Mouse (Mus musculus): ENCODE data around the gene Zfp341. TPM values are rescaled to one million over a fixed set of nuclear protein-coding genes. Genes with fewer than 3 reads are reported as not detected.

Gene Zfp341
- total and polyA plus RNA-seq, 3 experiments, result 2.0 to 6.3 TPM; not detected in 1

DNA sequence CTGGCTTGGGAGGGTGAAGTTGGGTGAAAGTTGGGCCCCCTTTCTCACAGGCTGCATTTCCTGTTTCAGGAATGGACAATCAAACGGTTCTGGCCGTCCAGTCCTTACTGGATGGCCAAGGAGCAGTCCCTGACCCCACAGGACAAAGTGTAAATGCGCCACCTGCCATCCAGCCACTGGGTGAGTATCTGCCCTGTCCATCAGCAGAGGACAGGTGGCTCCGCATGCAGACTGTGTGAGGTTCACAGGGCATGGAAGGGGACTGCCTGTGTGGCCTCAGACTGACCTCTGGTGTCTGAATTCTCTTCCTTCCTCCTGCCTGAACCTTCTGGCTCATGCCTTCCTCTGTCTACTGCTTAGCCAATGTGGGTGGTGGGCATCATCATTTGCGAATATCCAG, 8.6 kb downstream of the Zfp341 start:
- no peak overlapping the region for H3K4me3 ChIP-seq (ENCODE audit: control insufficient read depth in 1 of 2, insufficient read depth in 1 of 2, low read depth in 2 of 2, low read length in 2 of 2)

DNA sequence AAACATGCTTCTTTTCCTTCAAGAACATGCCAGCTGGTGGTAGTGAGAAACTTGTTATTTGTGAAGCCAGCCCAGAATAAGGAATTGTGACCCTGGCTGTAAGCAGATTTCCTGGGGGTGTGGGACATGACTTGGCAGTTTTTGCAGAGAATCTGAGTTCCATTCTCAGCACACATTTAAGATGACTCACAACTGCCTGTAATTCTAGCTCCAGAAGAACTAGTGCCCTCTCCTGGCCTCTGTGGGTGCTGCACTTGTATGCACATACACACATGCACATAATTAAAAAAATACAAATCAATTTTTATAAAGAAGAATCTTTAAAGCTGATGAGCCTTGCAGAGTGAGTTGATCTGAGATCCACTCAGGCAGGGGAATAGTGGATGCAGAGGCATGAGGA, 11.0 kb downstream of the Zfp341 start:
- Histone ChIP-seq H3K79me2 (ENCODE audit: control insufficient read depth, insufficient read depth, low read length, poor library complexity) (no peaks in the 10 kb centered on the region), H3K9me3 (replicated peaks; ENCODE audit: insufficient read depth, low read length) (no peaks in the 10 kb centered on the region), H3K36me3 (ENCODE audit: control insufficient read depth in 1 of 2, insufficient read depth in 2 of 2, low read length in 2 of 2) (no peaks in the 10 kb centered on the region), H3K4me3 (ENCODE audit: control insufficient read depth in 1 of 2, insufficient read depth in 1 of 2, low read depth in 2 of 2, low read length in 2 of 2) (no peak overlapping the region), H3K9ac (ENCODE audit: control insufficient read depth, low read depth, low read length, poor library complexity, severe bottlenecking) (no peak overlapping the region), H3K27ac (ENCODE audit: control insufficient read depth, low read depth, low read length) (no peak overlapping the region), H3K27me3 (ENCODE audit: control insufficient read depth in 1 of 2, insufficient read depth in 2 of 2, low read length in 2 of 2) (no peaks in the 10 kb centered on the region), H3K4me1 (ENCODE audit: control insufficient read depth in 1 of 2, insufficient read depth in 2 of 2, low read length in 2 of 2) (no peaks in the 10 kb centered on the region)
- TF ChIP-seq MAFK (IDR thresholded peaks at IDR 0.05; ENCODE audit: borderline replicate concordance, low read depth, low read length), result no peak
- peak; percentile 44 to 47 (median 46) for TF ChIP-seq CTCF (IDR thresholded peaks at IDR 0.05 in 2 of 3, conservative IDR thresholded peaks at IDR 0.05 in 1 of 3; ENCODE audit: control insufficient read depth in 1 of 3, insufficient read depth in 1 of 3, low read depth in 2 of 3, low read length in 3 of 3, poor library complexity in 1 of 3, severe bottlenecking in 1 of 3)
- DNase-seq (ENCODE audit: low read depth, low spot score), result peak; percentile 50

More for the DNA sequence above, 8.6 kb downstream of the Zfp341 start:
- DNase-seq (ENCODE audit: low read depth, low spot score), result no peak
- H3K9me3 ChIP-seq (replicated peaks; ENCODE audit: insufficient read depth, low read length), result no peaks in the 10 kb centered on the region
- H3K27ac ChIP-seq (ENCODE audit: control insufficient read depth, low read depth, low read length), result no peak overlapping the region
- peaks cover 0 to 6% of the 10 kb centered on the region in 2 experiments; a peak in 2 of 4 replicates for H3K36me3 ChIP-seq (ENCODE audit: control insufficient read depth in 1 of 2, insufficient read depth in 2 of 2, low read length in 2 of 2)
- no peak overlapping the region for H3K9ac ChIP-seq (ENCODE audit: control insufficient read depth, low read depth, low read length, poor library complexity, severe bottlenecking)
- TF ChIP-seq USF2 (IDR thresholded peaks at IDR 0.05; ENCODE audit: borderline replicate concordance in 1 of 2, insufficient read depth in 1 of 2, low read depth in 1 of 2, low read length in 2 of 2) (no peak), NELFE (IDR thresholded peaks at IDR 0.05; ENCODE audit: low read depth, low read length) (no peak), ETS1 (IDR thresholded peaks at IDR 0.05; ENCODE audit: low read depth, low read length) (no peak), CHD2 (IDR thresholded peaks at IDR 0.05; ENCODE audit: low read length) (no peak), ZC3H11A (IDR thresholded peaks at IDR 0.05; ENCODE audit: low read depth, low read length) (no peak), USF1 (IDR thresholded peaks at IDR 0.05; ENCODE audit: low read depth, low read length) (no peak), POLR2A (IDR thresholded peaks at IDR 0.05; ENCODE audit: control insufficient read depth in 1 of 2, insufficient read depth in 1 of 2, low read depth in 1 of 2, low read length in 2 of 2, poor library complexity in 1 of 2) (no peak), GABPA (IDR thresholded peaks at IDR 0.05; ENCODE audit: low read depth, low read length) (no peak), KAT2A (conservative IDR thresholded peaks at IDR 0.05; ENCODE audit: low read depth, low read length) (no peak), RAD21 (IDR thresholded peaks at IDR 0.05; ENCODE audit: low read depth, low read length) (no peak), TBP (IDR thresholded peaks at IDR 0.05; ENCODE audit: low read depth, low read length) (no peak), CHD1 (IDR thresholded peaks at IDR 0.05; ENCODE audit: low read depth, low read length) (no peak), POLR2AphosphoS5 (IDR thresholded peaks at IDR 0.05; ENCODE audit: borderline replicate concordance, low read depth, low read length) (no peak), E2F4 (IDR thresholded peaks at IDR 0.05; ENCODE audit: borderline replicate concordance, low read depth, low read length) (no peak), EP300 (IDR thresholded peaks at IDR 0.05; ENCODE audit: low read depth in 1 of 2, low read length in 2 of 2) (no peak), SMC3 (IDR thresholded peaks at IDR 0.05; ENCODE audit: low read depth, low read length) (no peak)
- peaks cover 0 to 8% of the 10 kb centered on the region in 2 experiments; a peak in 1 of 4 replicates for H3K4me1 ChIP-seq (ENCODE audit: control insufficient read depth in 1 of 2, insufficient read depth in 2 of 2, low read length in 2 of 2)
- H3K79me2 ChIP-seq (ENCODE audit: control insufficient read depth, insufficient read depth, low read length, poor library complexity), result no peaks in the 10 kb centered on the region
- H3K27me3 ChIP-seq (ENCODE audit: control insufficient read depth in 1 of 2, insufficient read depth in 2 of 2, low read length in 2 of 2), result no peaks in the 10 kb centered on the region
